Mouse (Mus musculus) embryonic facial prominence, embryonic 15.5 days (tissue): ENCODE results near the gene Spty2d1. TPM values are rescaled to one million over a fixed set of nuclear protein-coding genes. Genes with fewer than 3 reads are reported as not detected.
"Not testable (repeated sequence)": the region's sequence is repeated elsewhere in the genome, so short reads cannot be mapped to it uniquely, and the experiment has no call there.

Experiments
- ATAC-seq: fragments of 200-750 bp; cut with Nextera tagmentation; 2 replicates; pipeline ENCODE4 v1.8.0; 2017; ENCODE audit warnings: low read depth, moderate TSS enrichment; ENCODE audit not compliant: insufficient number of reproducible peaks, low FRiP score, low TSS enrichment
- H3K27ac ChIP-seq: fragments of 300-500 bp; sonication (generic); replicated peaks from 2 replicates; pipeline ENCODE4 v1.5.1; 2015; ENCODE audit warnings: mild to moderate bottlenecking, inconsistent platforms
- H3K27me3 ChIP-seq: fragments of 300-500 bp; sonication (generic); 2 replicates; pipeline ENCODE4 v1.6.1; 2015; ENCODE audit warnings: inconsistent platforms
- H3K36me3 ChIP-seq: fragments of 300-500 bp; sonication (generic); 2 replicates; pipeline ENCODE4 v1.6.1; 2015; ENCODE audit warnings: mild to moderate bottlenecking, inconsistent platforms
- H3K4me1 ChIP-seq: fragments of 300-500 bp; sonication (generic); 2 replicates; pipeline ENCODE4 v1.6.1; 2015; ENCODE audit warnings: inconsistent platforms
- H3K4me2 ChIP-seq: fragments of 300-500 bp; sonication (generic); replicated peaks from 2 replicates; pipeline ENCODE4 v1.6.1; 2015; ENCODE audit warnings: mild to moderate bottlenecking, inconsistent platforms
- H3K4me3 ChIP-seq: fragments of 300-500 bp; sonication (generic); replicated peaks from 2 replicates; pipeline ENCODE4 v1.5.1; 2015; ENCODE audit warnings: mild to moderate bottlenecking, inconsistent platforms
- H3K9ac ChIP-seq: fragments of 300-500 bp; sonication (generic); 2 replicates; pipeline ENCODE4 v1.6.1; 2015; ENCODE audit warnings: inconsistent platforms
- H3K9me3 ChIP-seq: fragments of 300-500 bp; sonication (generic); replicated peaks from 2 replicates; pipeline ENCODE4 v1.6.1; 2016; ENCODE audit warnings: inconsistent platforms
- WGBS: fragments of 180-500 bp; shearing (Covaris S2); methylation state at CpG from one replicate; pipeline ENCODE4 v1.1.7; 2015; 5-methylcytosine and 5-hydroxymethylcytosine counted together
- polyA plus RNA-seq: library from polyadenylated mRNA; unstranded; fragments of >200 nt; fragmentation: Nextera tagmentation; extraction: Ambion mirVana; gene quantifications from 2 replicates; pipeline ENCODE4 v1.2.1, GENCODE M21; 2015

Gene Spty2d1
- polyA plus RNA-seq, 1 experiment from 2014 or later: 21.3 TPM

GRCm38 (mm10) chr7:47003411-47004115, 4.6 kb downstream of the Spty2d1 start:
- Histone ChIP-seq H3K4me1 (peaks cover 57% of the 10 kb centered on the region), H3K4me2 (no peak overlapping the region), H3K9me3 (no peaks in the 10 kb centered on the region), H3K4me3 (no peak overlapping the region), H3K9ac (no peak overlapping the region), H3K27me3 (no peaks in the 10 kb centered on the region), H3K36me3 (peaks cover 8% of the 10 kb centered on the region), H3K27ac (0 out of 2 replicates have a peak overlapping the region, but pooled peaks have one; percentile 39)
- WGBS: 30% methylated on average over 3 of the region's 3 CpGs
- ATAC-seq: no peak

GRCm38 (mm10) chr7:47001900-47002275, 6.3 kb downstream of the Spty2d1 start:
- Histone ChIP-seq H3K9ac (no peak overlapping the region), H3K4me1 (peaks cover 52% of the 10 kb centered on the region), H3K4me3 (no peak overlapping the region), H3K27ac (peak overlapping the region; percentile 45), H3K36me3 (peaks cover 25% of the 10 kb centered on the region), H3K9me3 (no peaks in the 10 kb centered on the region), H3K27me3 (no peaks in the 10 kb centered on the region), H3K4me2 (no peak overlapping the region)
- no peak for ATAC-seq
- WGBS: 41% methylated on average over 4 of the region's 4 CpGs

GRCm38 (mm10) chr7:47001125-47001899, 6.9 kb downstream of the Spty2d1 start:
- Histone ChIP-seq H3K9ac (no peak overlapping the region), H3K27me3 (no peaks in the 10 kb centered on the region), H3K4me2 (no peak overlapping the region), H3K4me3 (no peak overlapping the region), H3K36me3 (peaks cover 30% of the 10 kb centered on the region), H3K4me1 (peaks cover 49% of the 10 kb centered on the region), H3K9me3 (no peaks in the 10 kb centered on the region), H3K27ac (peak overlapping the region; percentile 40)
- WGBS: 59% methylated on average over 5 of the region's 5 CpGs
- ATAC-seq: no peak

- peaks cover 35% of the 10 kb centered on the region for H3K36me3 ChIP-seq
- no peak overlapping the region for H3K9ac ChIP-seq
- peaks cover 46% of the 10 kb centered on the region for H3K4me1 ChIP-seq
- no peak overlapping the region for H3K4me3 ChIP-seq
- peak overlapping the region; percentile 61 for H3K27ac ChIP-seq
- no peak overlapping the region for H3K4me2 ChIP-seq
- 11% methylated on average over 3 of the region's 3 CpGs for WGBS
- no peaks in the 10 kb centered on the region for H3K9me3 ChIP-seq
- no peaks in the 10 kb centered on the region for H3K27me3 ChIP-seq
- ATAC-seq: peak; percentile 85
Measured at GRCm38 (mm10) chr7:47000644-47000983, 7.6 kb downstream of the Spty2d1 start.

GRCm38 (mm10) chr7:46999983-47000643, 8.1 kb downstream of the Spty2d1 start:
- no peaks in the 10 kb centered on the region for H3K9me3 ChIP-seq
- no peak overlapping the region for H3K4me2 ChIP-seq
- H3K36me3 ChIP-seq: peaks cover 40% of the 10 kb centered on the region
- H3K27me3 ChIP-seq: no peaks in the 10 kb centered on the region
- H3K4me1 ChIP-seq: peaks cover 42% of the 10 kb centered on the region
- peak overlapping the region; percentile 61 for H3K27ac ChIP-seq
- no peak; the same call in 1 of the 2 replicates for ATAC-seq
- 69% methylated on average over 8 of the region's 8 CpGs for WGBS
- H3K9ac ChIP-seq: no peak overlapping the region
- H3K4me3 ChIP-seq: no peak overlapping the region

- Histone ChIP-seq H3K27ac (no peak overlapping the region), H3K4me1 (peaks cover 38% of the 10 kb centered on the region), H3K4me2 (no peak overlapping the region), H3K9ac (no peak overlapping the region), H3K4me3 (no peak overlapping the region), H3K36me3 (peaks cover 52% of the 10 kb centered on the region), H3K27me3 (no peaks in the 10 kb centered on the region), H3K9me3 (no peaks in the 10 kb centered on the region)
- 96% methylated on average over 2 of the region's 2 CpGs for WGBS
- no peak for ATAC-seq
Measured at GRCm38 (mm10) chr7:46998942-46999341, 9.3 kb downstream of the Spty2d1 start.

- Histone ChIP-seq H3K9me3 (no peaks in the 10 kb centered on the region), H3K36me3 (peaks cover 61% of the 10 kb centered on the region), H3K4me1 (peaks cover 28% of the 10 kb centered on the region), H3K4me2 (no peak overlapping the region), H3K9ac (no peak overlapping the region), H3K4me3 (no peak overlapping the region), H3K27me3 (no peaks in the 10 kb centered on the region), H3K27ac (no peak overlapping the region)
- 84% methylated on average over 21 of the region's 21 CpGs for WGBS
- ATAC-seq: no peak
Measured at GRCm38 (mm10) chr7:46997644-46998395, 10.4 kb downstream of the Spty2d1 start.

- 84% methylated on average over 4 of the region's 4 CpGs for WGBS
- no peaks in the 10 kb centered on the region for H3K27me3 ChIP-seq
- H3K9me3 ChIP-seq: no peaks in the 10 kb centered on the region
- H3K4me2 ChIP-seq: no peak overlapping the region
- no peak overlapping the region for H3K27ac ChIP-seq
- H3K4me3 ChIP-seq: no peak overlapping the region
- ATAC-seq: 0 out of 2 replicates have a peak, but pooled peaks have one; percentile 23
- H3K36me3 ChIP-seq: peaks cover 67% of the 10 kb centered on the region
- peaks cover 20% of the 10 kb centered on the region for H3K4me1 ChIP-seq
- no peak overlapping the region for H3K9ac ChIP-seq
Measured at GRCm38 (mm10) chr7:46997008-46997407, 11.2 kb downstream of the Spty2d1 start.

GRCm38 (mm10) chr7:46995558-46995957, 12.7 kb downstream of the Spty2d1 start:
- Histone ChIP-seq H3K4me3 (no peak overlapping the region), H3K4me1 (peaks cover 10% of the 10 kb centered on the region), H3K27ac (no peak overlapping the region), H3K9ac (no peak overlapping the region), H3K9me3 (no peaks in the 10 kb centered on the region), H3K36me3 (peaks cover 71% of the 10 kb centered on the region), H3K27me3 (no peaks in the 10 kb centered on the region), H3K4me2 (no peak overlapping the region)
- WGBS: 95% methylated on average over 3 of the region's 3 CpGs
- ATAC-seq: no peak

- 76% methylated on average over 8 of the region's 8 CpGs for WGBS
Measured at GRCm38 (mm10) chr7:46993079-46993478, 15.1 kb downstream of the Spty2d1 start.

GRCm38 (mm10) chr7:46989387-46989786, 18.8 kb downstream of the Spty2d1 start:
- not testable (repeated sequence) for H3K9me3 ChIP-seq, H3K4me3 ChIP-seq, H3K27ac ChIP-seq, H3K9ac ChIP-seq, ATAC-seq, H3K4me2 ChIP-seq, H3K27me3 ChIP-seq
- WGBS: 75% methylated on average over 4 of the region's 4 CpGs
- peaks cover 11% of the 10 kb centered on the region; the same call in 1 of the 2 replicates for H3K4me1 ChIP-seq
- peaks cover 30% of the 10 kb centered on the region for H3K36me3 ChIP-seq

More at GRCm38 (mm10) chr7:46993079-46993478, 15.1 kb downstream of the Spty2d1 start:
- Histone ChIP-seq H3K9ac (no peak overlapping the region), H3K4me1 (no peaks in the 10 kb centered on the region), H3K4me2 (no peak overlapping the region), H3K27me3 (no peaks in the 10 kb centered on the region), H3K4me3 (no peak overlapping the region), H3K36me3 (peaks cover 65% of the 10 kb centered on the region), H3K9me3 (no peaks in the 10 kb centered on the region), H3K27ac (no peak overlapping the region)
- no peak for ATAC-seq
